ENCODE assay signal across 14 mouse cellular contexts in genomic region chr10:4376461-4376860, GRCm38 (mm10). TPM values are rescaled to one million over a fixed set of nuclear protein-coding genes. Genes with fewer than 3 reads are reported as not detected.
DNase-seq lines count a peak whose midpoint lies in the region; ATAC-seq and TF ChIP-seq lines count a peak whose summit lies in the region.
"Had no signal": no experiment of that assay in that cellular context is flagged by ENCODE, and none has a peak within 500 bp of the region (broad histone marks: within the 10 kb centered on the region; RNA-seq: fewer than 3 reads in every experiment).

No protein-coding gene starts in this region.

- intact Hi-C loops in left cerebral cortex, adult 2 months (cut with DNase I) = no loop called here

- DNase-seq in embryonic facial prominence, embryonic 11.5 days (ENCODE audit: low spot score) = peak; percentile 18
- no peak for DNase-seq in embryonic facial prominence, embryonic 10.5 days (ENCODE audit: low spot score)
- DNase-seq in kidney, postnatal 4 days = peak; percentile 47 to 58
- DNase-seq in stomach, postnatal 0 days (ENCODE audit: low spot score) = no peak
- no peak for DNase-seq in hindbrain, postnatal 0 days (ENCODE audit: low spot score)
- DNase-seq in left cerebral cortex, adult 2 months (ENCODE audit: extremely low spot score in 1 of 2, low spot score in 2 of 2) = no peak
- DNase-seq: B cell, adult 2 months; cerebellum, adult 11 months; liver, embryonic 13.5 days; retina, postnatal 1 day; thymus, postnatal 36 days had no signal

- no peaks in the 10 kb centered on the region for H3K27me3 ChIP-seq in embryonic facial prominence, embryonic 11.5 days (ENCODE audit: control insufficient read depth, insufficient read depth, low read length)
- no peaks in the 10 kb centered on the region for H3K27me3 ChIP-seq in embryonic facial prominence, embryonic 10.5 days (replicated peaks; ENCODE audit: low read depth, poor library complexity, severe bottlenecking)
- H3K27me3 ChIP-seq in megakaryocyte, embryonic 14.5 days (replicated peaks) = no peaks in the 10 kb centered on the region
- H3K27me3 ChIP-seq in stomach, postnatal 0 days (ENCODE audit: control insufficient read depth, insufficient read depth, low read length) = no peaks in the 10 kb centered on the region
- no peaks in the 10 kb centered on the region for H3K27me3 ChIP-seq in hindbrain, postnatal 0 days (ENCODE audit: insufficient read depth, low read length)
- H3K27me3 ChIP-seq: liver, embryonic 13.5 days; midbrain, embryonic 12.5 days had no signal

- H3K4me1 ChIP-seq in embryonic facial prominence, embryonic 11.5 days (ENCODE audit: control insufficient read depth, insufficient read depth, low read length) = no peaks in the 10 kb centered on the region
- H3K4me1 ChIP-seq in embryonic facial prominence, embryonic 10.5 days = peaks cover 6% of the 10 kb centered on the region; the same call in 1 of the 2 replicates
- H3K4me1 ChIP-seq in megakaryocyte, embryonic 14.5 days = peaks cover 58% of the 10 kb centered on the region
- no peaks in the 10 kb centered on the region for H3K4me1 ChIP-seq in stomach, postnatal 0 days (replicated peaks; ENCODE audit: control insufficient read depth, insufficient read depth)
- H3K4me1 ChIP-seq in hindbrain, postnatal 0 days (ENCODE audit: insufficient read depth, low read length) = no peaks in the 10 kb centered on the region
- H3K4me1 ChIP-seq: liver, embryonic 13.5 days; midbrain, embryonic 12.5 days had no signal

- H3K9me3 ChIP-seq in embryonic facial prominence, embryonic 11.5 days (replicated peaks; ENCODE audit: control insufficient read depth, low read length) = no peaks in the 10 kb centered on the region
- H3K9me3 ChIP-seq in embryonic facial prominence, embryonic 10.5 days = no peaks in the 10 kb centered on the region
- H3K9me3 ChIP-seq in megakaryocyte, embryonic 14.5 days = no peaks in the 10 kb centered on the region
- no peaks in the 10 kb centered on the region for H3K9me3 ChIP-seq in stomach, postnatal 0 days (ENCODE audit: control insufficient read depth, low read length)
- no peaks in the 10 kb centered on the region for H3K9me3 ChIP-seq in hindbrain, postnatal 0 days (ENCODE audit: low read length)
- H3K9me3 ChIP-seq: liver, embryonic 13.5 days; midbrain, embryonic 12.5 days had no signal

- no peak for TF ChIP-seq CTCF in stomach, postnatal 0 days (IDR thresholded peaks at IDR 0.05; ENCODE audit: low read depth)
- TF ChIP-seq CTCF in hindbrain, postnatal 0 days (IDR thresholded peaks at IDR 0.05; ENCODE audit: low read depth) = no peak
- TF ChIP-seq CTCF in left cerebral cortex, adult 2 months (IDR thresholded peaks at IDR 0.05) = no peak

- no peaks in the 10 kb centered on the region for H3K36me3 ChIP-seq in embryonic facial prominence, embryonic 11.5 days (replicated peaks; ENCODE audit: control insufficient read depth, insufficient read depth, low read depth, low read length)
- H3K36me3 ChIP-seq in embryonic facial prominence, embryonic 10.5 days (replicated peaks) = peaks cover 27% of the 10 kb centered on the region
- H3K36me3 ChIP-seq in megakaryocyte, embryonic 14.5 days (replicated peaks; ENCODE audit: low read length) = peaks cover 29% of the 10 kb centered on the region
- peaks cover 4% of the 10 kb centered on the region; the same call in 1 of the 2 replicates for H3K36me3 ChIP-seq in stomach, postnatal 0 days (ENCODE audit: control insufficient read depth, insufficient read depth, low read length)
- 0 out of 2 replicates have a peak, but pooled peaks cover 10% of the 10 kb centered on the region for H3K36me3 ChIP-seq in hindbrain, postnatal 0 days (ENCODE audit: insufficient read depth, low read length)

- TF ChIP-seq EP300 in stomach, postnatal 0 days (optimal IDR thresholded peaks at IDR 0.05) = no peak

- no peak for ATAC-seq in embryonic facial prominence, embryonic 11.5 days (replicated peaks; ENCODE audit: insufficient number of reproducible peaks, low FRiP score, low TSS enrichment, low read depth)
- no peak for ATAC-seq in megakaryocyte, adult 5-6 weeks (ENCODE audit: poor library complexity, severe bottlenecking)
- peak; percentile 65; the same call in 1 of the 2 replicates for ATAC-seq in stomach, postnatal 0 days (ENCODE audit: low FRiP score, low TSS enrichment)
- no peak for ATAC-seq in hindbrain, postnatal 0 days

- WGBS in embryonic facial prominence, embryonic 11.5 days = 59% methylated on average over 7 of the region's 7 CpGs
- 79% methylated on average over 7 of the region's 7 CpGs for WGBS in embryonic facial prominence, embryonic 10.5 days
- 48% methylated on average over 7 of the region's 7 CpGs for WGBS in stomach, postnatal 0 days
- WGBS in hindbrain, postnatal 0 days = 76% methylated on average over 7 of the region's 7 CpGs

- no peak overlapping the region for H3K27ac ChIP-seq in embryonic facial prominence, embryonic 11.5 days (replicated peaks; ENCODE audit: low read depth, low read length)
- H3K27ac ChIP-seq in embryonic facial prominence, embryonic 10.5 days (replicated peaks) = no peak overlapping the region
- no peak overlapping the region for H3K27ac ChIP-seq in stomach, postnatal 0 days (replicated peaks)
- no peak overlapping the region for H3K27ac ChIP-seq in hindbrain, postnatal 0 days
- H3K27ac ChIP-seq in left cerebral cortex, adult 2 months = no peak overlapping the region
- H3K27ac ChIP-seq: liver, embryonic 13.5 days; midbrain, embryonic 12.5 days had no signal

- H3K9ac ChIP-seq in embryonic facial prominence, embryonic 11.5 days (replicated peaks; ENCODE audit: low read length) = no peak overlapping the region; the same call in 1 of the 2 replicates
- no peak overlapping the region for H3K9ac ChIP-seq in stomach, postnatal 0 days (ENCODE audit: low read length)
- H3K9ac ChIP-seq in hindbrain, postnatal 0 days (replicated peaks; ENCODE audit: low read length) = no peak overlapping the region
- H3K9ac ChIP-seq: liver, embryonic 13.5 days; midbrain, embryonic 12.5 days had no signal

- H3K4me3 ChIP-seq in embryonic facial prominence, embryonic 11.5 days (ENCODE audit: low read depth, low read length) = no peak overlapping the region
- H3K4me3 ChIP-seq in embryonic facial prominence, embryonic 10.5 days = no peak overlapping the region
- peak overlapping the region; percentile 31 for H3K4me3 ChIP-seq in megakaryocyte, embryonic 14.5 days (replicated peaks)
- no peak overlapping the region for H3K4me3 ChIP-seq in stomach, postnatal 0 days (ENCODE audit: low read depth, low read length)
- H3K4me3 ChIP-seq in hindbrain, postnatal 0 days (ENCODE audit: low read length) = no peak overlapping the region
- no peak overlapping the region for H3K4me3 ChIP-seq in left cerebral cortex, adult 2 months
- H3K4me3 ChIP-seq: liver, embryonic 13.5 days; midbrain, embryonic 12.5 days had no signal

- H3K4me2 ChIP-seq in embryonic facial prominence, embryonic 11.5 days (ENCODE audit: low read depth, low read length) = no peak overlapping the region
- H3K4me2 ChIP-seq in stomach, postnatal 0 days (replicated peaks; ENCODE audit: low read depth) = no peak overlapping the region
- no peak overlapping the region for H3K4me2 ChIP-seq in hindbrain, postnatal 0 days (ENCODE audit: low read depth, low read length)
- H3K4me2 ChIP-seq: liver, embryonic 13.5 days; midbrain, embryonic 12.5 days had no signal

RNA-seq across cellular contexts. Expression of gene Zbtb2, which starts 11.4 kb away (rescaled TPM):
- 20.3 and 23.3 TPM in 2 replicates for polyA plus RNA-seq in embryonic facial prominence, embryonic 11.5 days (2014; fragmentation: Nextera tagmentation; extraction: Ambion mirVana)
- 18.8 and 22.7 TPM in 2 replicates for polyA plus RNA-seq in embryonic facial prominence, embryonic 10.5 days (2016; fragmentation: Nextera tagmentation; extraction: Ambion mirVana)
- polyA plus RNA-seq in megakaryocyte, embryonic 14.5 days (2012; ENCODE audit: insufficient read depth, low replicate concordance) = 3.1 and 5.1 TPM in 2 replicates
- total RNA-seq in megakaryocyte, adult 5-6 weeks (2015) = 12.8 and 14.2 TPM in 2 replicates
- total RNA-seq in megakaryocyte, adult 5-6 weeks (2017) = 10.8 and 12.2 TPM in 2 replicates
- 5.3 and 5.8 TPM in 2 replicates for polyA plus RNA-seq in stomach, postnatal 0 days (2015; fragmentation: Nextera tagmentation; extraction: Ambion mirVana)
- 18.0 and 19.5 TPM in 2 replicates for total RNA-seq in hindbrain, postnatal 0 days (2014; rRNA removed)
- polyA plus RNA-seq in hindbrain, postnatal 0 days (2015; fragmentation: Nextera tagmentation; extraction: Ambion mirVana) = 11.8 and 13.5 TPM in 2 replicates
- total RNA-seq in left cerebral cortex, adult 2 months (2021) = 10 to 100 TPM in 1 of 2 experiments, 1 to 10 TPM in 1; 9.8 to 12.2 TPM

RNA-seq across cellular contexts. Expression of gene Rmnd1, which starts 55.7 kb away (rescaled TPM):
- polyA plus RNA-seq in embryonic facial prominence, embryonic 11.5 days (2014; fragmentation: Nextera tagmentation; extraction: Ambion mirVana) = 52.7 and 53.0 TPM in 2 replicates
- polyA plus RNA-seq in embryonic facial prominence, embryonic 10.5 days (2016; fragmentation: Nextera tagmentation; extraction: Ambion mirVana) = 46.5 and 52.5 TPM in 2 replicates
- 2.3 TPM in 1 of 2 replicates, not detected in the other for polyA plus RNA-seq in megakaryocyte, embryonic 14.5 days (2012; ENCODE audit: insufficient read depth, low replicate concordance)
- 35.0 and 40.7 TPM in 2 replicates for total RNA-seq in megakaryocyte, adult 5-6 weeks (2015)
- total RNA-seq in megakaryocyte, adult 5-6 weeks (2017) = 21.1 and 29.5 TPM in 2 replicates
- 16.6 and 19.3 TPM in 2 replicates for polyA plus RNA-seq in stomach, postnatal 0 days (2015; fragmentation: Nextera tagmentation; extraction: Ambion mirVana)
- 24.7 and 56.8 TPM in 2 replicates for total RNA-seq in hindbrain, postnatal 0 days (2014; rRNA removed)
- 25.6 and 30.0 TPM in 2 replicates for polyA plus RNA-seq in hindbrain, postnatal 0 days (2015; fragmentation: Nextera tagmentation; extraction: Ambion mirVana)
- total RNA-seq in left cerebral cortex, adult 2 months (2021) = 10 to 100 TPM; 38.2 to 39.2 TPM

RNA-seq across cellular contexts. Expression of gene Armt1, which starts 55.8 kb away (rescaled TPM):
- 25.5 and 29.3 TPM in 2 replicates for polyA plus RNA-seq in embryonic facial prominence, embryonic 11.5 days (2014; fragmentation: Nextera tagmentation; extraction: Ambion mirVana)
- 27.4 and 29.5 TPM in 2 replicates for polyA plus RNA-seq in embryonic facial prominence, embryonic 10.5 days (2016; fragmentation: Nextera tagmentation; extraction: Ambion mirVana)
- 5.2 TPM in 1 of 2 replicates, not detected in the other for polyA plus RNA-seq in megakaryocyte, embryonic 14.5 days (2012; ENCODE audit: insufficient read depth, low replicate concordance)
- total RNA-seq in megakaryocyte, adult 5-6 weeks (2015) = 20.8 and 26.4 TPM in 2 replicates
- total RNA-seq in megakaryocyte, adult 5-6 weeks (2017) = 24.4 and 27.4 TPM in 2 replicates
- polyA plus RNA-seq in stomach, postnatal 0 days (2015; fragmentation: Nextera tagmentation; extraction: Ambion mirVana) = 7.5 and 8.1 TPM in 2 replicates
- total RNA-seq in hindbrain, postnatal 0 days (2014; rRNA removed) = 8.3 and 10.8 TPM in 2 replicates
- polyA plus RNA-seq in hindbrain, postnatal 0 days (2015; fragmentation: Nextera tagmentation; extraction: Ambion mirVana) = 6.6 and 7.7 TPM in 2 replicates
- total RNA-seq in left cerebral cortex, adult 2 months (2021) = 10 to 100 TPM; 21.0 to 21.8 TPM

Comparison
In these comparisons a context has a peak if more than half of its experiments do, and no peak if none do; other contexts are left out.
1. DNase-seq: peak in embryonic facial prominence, embryonic 11.5 days (single experiment) and kidney, postnatal 4 days (2 of 2); none in embryonic facial prominence, embryonic 10.5 days (single experiment), stomach, postnatal 0 days (single experiment), hindbrain, postnatal 0 days (single experiment) and left cerebral cortex, adult 2 months (0 of 2).